Mouse (Mus musculus) monocyte, adult 5-6 weeks (primary cell): ENCODE measurements around the gene Opcml. TPM values are rescaled to one million over a fixed set of nuclear protein-coding genes. Genes with fewer than 3 reads are reported as not detected.

Experiments
- ATAC-seq: fragments of 153-309, 156-312 bp; replicated peaks from 2 replicates; pipeline ENCODE4 v1.8.0; 2017; ENCODE audit warnings: mild to moderate bottlenecking; ENCODE audit not compliant: low TSS enrichment, insufficient number of reproducible peaks, severe bottlenecking, poor library complexity, low FRiP score
- total RNA-seq: library from RNA; stranded (forward); fragments of 200-1000, 200-491, 200-594 nt; gene quantifications from 3 replicates; pipeline ENCODE4 v1.2.3, GENCODE M21; 2017

Gene Opcml
- total RNA-seq, 1 experiment from 2014 or later: not detected

DNA sequence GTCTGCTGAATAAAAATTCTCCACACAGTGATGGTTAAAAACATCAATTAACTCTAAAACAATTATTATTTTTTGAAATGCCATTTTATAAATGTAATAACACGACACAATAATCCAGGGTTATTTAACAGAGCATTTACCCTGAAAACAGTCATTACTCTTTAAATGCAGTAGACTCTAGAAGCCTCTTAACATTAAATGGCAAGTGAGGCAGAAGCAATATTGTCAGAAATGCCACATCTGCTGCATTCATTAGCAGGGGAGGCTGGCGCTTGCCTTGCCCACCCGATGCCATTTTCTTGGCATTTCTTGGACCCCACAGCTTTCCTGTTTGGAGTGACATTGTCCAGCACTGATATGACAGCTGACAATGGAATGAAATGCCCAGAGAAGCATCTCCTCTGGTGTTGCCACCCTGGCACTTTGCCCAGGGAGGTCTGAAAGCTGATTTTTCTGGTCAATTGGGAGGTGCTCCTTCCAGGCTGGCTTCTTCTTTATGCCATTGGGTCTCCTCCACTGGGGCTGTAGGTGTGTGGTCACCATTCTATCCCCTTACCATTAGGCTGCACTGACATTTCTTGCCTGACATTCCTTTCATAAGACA lies 649.7 kb downstream of the Opcml start:
- ATAC-seq: no peak

DNA sequence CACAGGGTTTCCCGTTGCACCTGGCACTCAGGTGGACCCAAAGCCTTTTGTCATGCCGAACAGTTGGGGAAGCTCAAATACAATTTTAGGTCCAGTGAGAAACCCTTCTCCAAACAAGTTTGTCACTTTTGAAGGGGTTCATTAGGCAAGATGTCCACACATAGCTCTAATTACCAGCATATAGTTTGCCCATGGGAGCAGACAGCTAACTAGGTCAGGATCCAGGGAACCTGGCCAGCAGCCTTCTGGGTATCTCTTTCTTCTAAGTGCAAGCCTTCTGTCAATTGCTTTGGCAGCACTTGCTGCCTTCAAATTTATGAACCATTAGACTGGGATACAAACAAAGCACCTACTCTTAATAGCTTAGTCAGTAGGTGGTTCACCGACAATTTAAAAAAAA lies 653.9 kb downstream of the Opcml start:
- no peak for ATAC-seq

DNA sequence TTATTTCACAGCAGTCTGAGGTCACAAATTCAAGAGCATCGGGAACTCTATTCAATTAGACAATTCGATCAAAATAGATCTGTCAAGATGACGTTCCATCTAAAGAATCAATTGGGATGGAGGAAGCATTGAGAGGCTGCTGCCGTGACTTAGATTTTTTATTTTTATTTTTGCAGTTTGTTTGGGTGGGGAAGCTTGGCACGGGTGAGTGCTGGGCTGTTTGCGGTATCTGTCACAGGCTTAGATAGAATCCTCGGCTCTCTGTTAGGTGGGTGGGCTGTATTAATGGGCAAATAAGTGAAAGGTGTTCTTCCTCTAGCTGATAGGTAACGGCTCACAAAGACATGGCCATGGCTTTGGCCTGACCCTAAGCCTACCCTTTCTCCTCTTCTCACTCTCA lies 654.4 kb downstream of the Opcml start:
- ATAC-seq: no peak

DNA sequence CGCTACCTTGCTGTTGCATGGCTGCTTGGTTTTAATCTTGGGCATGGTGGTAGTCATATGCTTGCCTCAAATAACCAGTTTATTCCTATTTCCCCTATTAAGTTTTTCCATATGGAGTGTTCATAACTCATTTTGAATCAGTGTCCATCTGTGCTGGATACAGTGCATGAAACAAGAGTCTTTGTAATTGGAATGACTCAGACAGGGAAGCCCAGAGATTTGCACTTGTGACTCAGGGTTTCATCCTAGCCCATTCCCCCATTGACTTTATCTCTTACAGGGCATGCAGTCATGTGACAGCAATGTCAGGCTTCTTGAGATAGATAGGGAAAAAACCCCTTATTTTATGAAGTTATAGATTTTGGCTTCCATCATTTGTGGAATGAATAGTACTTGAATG lies 655.3 kb downstream of the Opcml start:
- ATAC-seq: no peak

DNA sequence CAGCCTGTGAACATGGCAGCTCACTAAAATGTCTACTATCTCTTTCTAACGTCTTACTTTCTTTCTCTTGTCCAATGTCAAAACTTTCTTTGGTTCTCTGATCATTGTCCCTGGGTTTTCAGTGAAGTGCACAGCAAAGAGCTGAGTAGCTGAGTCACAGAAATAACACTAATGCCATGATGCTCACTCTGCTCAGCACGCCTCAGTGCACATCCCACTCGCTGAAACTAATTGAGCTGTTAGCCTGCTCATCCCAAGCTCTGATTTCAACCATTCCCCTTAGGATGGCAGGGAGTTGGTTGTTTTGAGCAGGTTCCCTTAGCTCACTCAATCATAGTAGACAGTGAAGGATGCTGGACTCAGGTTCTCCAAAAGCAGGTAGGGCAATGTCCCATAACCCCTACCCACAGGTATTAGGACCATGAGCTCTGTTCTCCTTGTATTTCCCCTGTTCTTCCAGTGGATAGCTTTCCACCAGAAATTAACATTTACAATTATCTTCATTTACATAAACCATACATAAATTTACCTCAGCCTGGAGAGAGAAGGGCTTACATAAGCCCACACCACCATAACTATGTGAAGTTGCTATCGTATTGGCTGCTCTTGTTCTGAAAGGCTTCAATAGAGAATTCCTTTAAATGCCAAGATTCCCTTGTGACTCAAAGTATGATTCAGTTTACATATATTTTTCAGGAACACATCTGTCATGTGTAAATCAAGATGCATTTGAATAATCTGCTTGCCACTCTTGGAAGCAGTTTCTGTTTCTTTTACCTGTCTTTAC lies 655.9 kb downstream of the Opcml start:
- no peak for ATAC-seq

DNA sequence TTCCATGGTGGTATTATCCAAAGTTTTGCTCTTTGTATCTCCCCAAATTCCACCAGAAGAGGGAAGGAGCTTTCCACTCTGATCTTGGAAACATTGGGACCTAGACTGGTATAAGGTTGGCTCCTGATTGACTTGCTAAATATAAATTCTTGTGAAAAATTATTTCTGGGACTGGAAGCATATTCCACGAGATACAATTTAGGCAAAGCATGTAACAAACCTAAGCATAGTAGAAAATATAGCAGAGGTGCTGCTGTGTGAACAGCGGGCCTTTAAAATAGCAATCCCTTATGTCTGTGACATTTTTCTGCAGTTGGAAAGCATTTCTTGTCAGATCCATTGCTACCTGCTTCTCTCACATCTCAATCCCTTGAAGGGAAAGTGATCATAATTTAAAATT lies 661.9 kb downstream of the Opcml start:
- no peak for ATAC-seq

DNA sequence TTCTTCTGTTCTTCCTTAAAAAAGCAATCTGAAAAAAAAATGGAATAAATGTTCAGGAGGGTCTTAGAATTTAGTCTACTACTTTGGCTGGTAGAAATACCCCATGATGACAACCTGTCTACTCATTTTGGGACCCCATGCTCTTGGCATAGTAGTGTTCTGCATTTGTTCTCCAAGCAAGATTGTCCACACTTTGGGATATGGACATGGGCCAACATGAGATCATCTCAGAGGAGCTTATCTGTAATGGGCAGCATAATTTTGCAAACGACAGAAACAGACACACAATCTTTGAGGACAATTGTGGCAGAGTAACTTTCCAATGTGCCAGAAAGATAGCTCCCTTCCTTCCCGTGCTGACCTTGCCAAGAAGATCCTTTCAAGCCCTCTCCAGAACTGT lies 662.5 kb downstream of the Opcml start:
- no peak for ATAC-seq

DNA sequence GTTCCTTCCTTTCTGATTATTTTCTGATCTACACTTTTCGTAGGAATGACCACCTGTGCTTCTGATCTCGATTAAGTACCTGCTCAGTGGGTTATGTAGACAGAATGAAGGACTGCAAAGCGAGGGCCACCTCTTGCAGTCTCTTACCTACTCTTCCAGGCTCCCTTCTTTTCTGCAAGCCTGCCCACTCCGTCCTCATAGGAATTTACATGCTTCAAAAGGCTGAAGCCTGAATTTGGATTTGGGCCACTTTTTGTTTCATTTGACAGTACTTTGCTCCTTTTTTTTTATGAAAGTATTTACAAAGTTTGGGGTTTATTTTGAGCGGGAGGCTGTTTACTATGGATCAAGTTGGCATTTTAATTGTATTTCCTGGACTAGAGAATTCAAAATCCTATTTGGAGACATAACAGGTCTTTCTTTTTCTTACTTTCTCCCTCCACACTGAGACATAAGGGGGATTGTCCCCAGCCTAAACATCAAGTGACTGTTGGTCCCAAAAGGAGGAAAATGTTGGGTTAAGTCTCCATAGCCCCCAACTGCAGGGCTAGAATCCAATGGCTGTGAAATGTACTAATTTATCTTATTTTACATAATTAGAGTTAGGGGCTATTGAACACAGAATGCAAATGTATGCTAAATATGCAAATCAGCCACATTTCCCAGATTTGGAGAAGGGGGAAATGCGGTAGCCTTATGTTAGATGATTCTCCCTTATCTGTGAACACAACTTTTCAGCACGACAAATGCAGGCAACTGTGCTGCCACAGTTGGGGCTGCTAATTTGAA lies 667.6 kb downstream of the Opcml start:
- ATAC-seq: no peak

DNA sequence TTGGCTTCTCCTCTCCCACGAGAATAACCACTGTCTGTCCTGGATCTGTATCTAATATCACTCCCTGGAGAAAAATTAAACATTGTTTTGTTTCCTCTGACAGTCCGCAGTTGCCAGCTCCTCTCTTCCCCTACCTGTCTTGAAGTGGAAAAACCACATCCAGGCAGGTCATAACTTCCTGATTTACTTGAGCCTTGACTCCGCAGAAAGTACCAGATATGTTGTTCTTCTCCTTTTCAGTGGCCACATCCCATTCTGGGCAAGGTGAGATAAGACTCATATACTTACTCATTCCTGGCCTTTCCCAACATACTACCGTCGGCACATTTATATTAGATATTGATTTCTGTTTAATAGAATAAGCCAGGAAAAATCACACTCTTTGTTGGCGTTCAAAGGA lies 673.0 kb downstream of the Opcml start:
- ATAC-seq: no peak

DNA sequence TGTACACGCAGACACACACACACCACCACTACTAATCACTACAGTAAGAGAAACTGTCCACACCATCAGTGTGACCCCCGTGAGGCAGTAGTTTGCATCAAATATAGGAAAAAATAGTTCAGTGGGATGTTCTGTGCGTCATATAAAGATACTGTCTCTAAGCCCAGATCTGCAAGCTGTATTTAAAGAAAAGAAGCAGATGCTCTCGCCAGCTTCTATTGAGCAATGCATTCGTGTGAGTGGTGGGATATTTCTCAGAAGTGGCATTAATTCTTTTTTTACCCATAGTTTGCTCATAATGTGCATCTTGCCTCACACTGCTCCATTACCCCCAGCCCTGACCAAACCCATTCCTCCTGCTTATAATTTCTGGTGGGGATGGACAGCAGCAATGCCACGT lies 678.8 kb downstream of the Opcml start:
- no peak for ATAC-seq

DNA sequence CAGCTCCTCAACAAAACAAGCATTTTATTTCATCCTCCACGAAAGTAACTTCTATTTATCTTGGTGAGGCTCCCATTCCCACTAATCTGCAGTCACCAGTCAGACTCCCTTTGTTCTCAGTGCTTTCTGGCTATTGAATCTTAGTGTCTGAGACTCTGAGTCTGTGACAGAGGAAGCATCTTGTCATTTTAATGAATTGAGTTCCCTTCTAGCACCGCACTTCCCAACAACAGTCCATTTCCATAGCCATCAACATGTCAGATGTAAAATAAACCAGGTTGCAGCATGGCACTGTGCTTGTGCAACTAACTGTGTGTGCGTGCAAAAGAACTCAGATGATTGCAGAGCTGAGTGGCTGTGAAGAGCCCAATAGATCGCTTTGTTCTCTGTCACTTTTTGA lies 680.9 kb downstream of the Opcml start:
- no peak for ATAC-seq

DNA sequence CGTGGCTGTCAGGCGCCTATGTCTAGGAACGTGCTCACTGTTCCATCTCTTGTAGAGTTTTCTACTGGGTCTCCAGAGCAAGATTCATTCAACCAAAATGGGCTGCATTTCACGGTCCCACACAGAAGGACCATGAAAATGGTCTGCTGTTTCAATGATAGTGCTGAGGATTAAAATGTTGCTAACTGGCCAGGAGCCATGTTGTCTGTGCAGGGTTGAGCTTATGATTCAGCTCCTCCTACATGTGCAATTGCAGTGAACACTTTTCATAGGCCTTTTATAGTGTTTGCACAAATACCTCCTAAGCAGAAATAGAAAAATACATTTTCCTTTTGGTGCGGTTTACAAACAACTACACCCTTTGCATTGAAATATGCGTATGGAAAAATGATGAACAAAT lies 684.0 kb downstream of the Opcml start:
- no peak for ATAC-seq

DNA sequence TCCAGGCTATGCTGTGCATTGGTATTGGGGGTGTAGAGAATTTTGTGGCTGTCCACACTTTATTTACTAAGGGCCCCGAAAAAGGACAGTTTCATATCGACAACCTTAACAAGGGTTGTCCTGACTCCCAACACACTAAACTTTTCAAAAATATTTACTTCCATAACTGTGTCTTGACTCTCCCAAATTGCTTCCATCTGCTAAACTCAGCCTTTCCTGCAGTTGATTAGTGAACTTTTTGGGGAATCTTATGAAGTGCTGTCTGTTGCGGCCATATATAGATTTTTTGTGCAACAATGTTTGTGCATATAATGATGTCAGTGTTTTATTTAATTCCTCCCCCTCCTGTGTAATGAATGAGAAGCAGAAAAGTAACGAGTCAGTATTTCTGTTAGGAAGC lies 690.7 kb downstream of the Opcml start:
- ATAC-seq: no peak

DNA sequence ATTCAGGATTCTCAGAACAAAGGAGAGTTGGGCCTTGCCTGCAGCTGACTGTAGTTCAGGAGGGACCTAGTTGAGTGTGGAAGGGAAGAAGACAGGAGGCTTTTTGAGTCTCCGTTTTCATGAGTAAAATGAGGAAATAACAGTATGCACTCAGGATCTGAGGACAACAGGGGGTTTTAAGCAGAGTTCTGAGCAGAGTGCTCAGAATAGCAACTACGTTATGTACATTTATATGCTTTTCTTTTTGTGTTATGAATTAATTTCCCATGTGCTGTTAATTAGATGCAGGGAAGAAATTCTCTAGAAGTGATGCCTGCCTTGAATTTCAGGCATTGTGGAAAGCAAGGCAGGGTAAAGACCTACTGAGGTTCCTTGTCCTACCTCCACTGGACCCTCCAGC lies 697.9 kb downstream of the Opcml start:
- ATAC-seq: no peak

DNA sequence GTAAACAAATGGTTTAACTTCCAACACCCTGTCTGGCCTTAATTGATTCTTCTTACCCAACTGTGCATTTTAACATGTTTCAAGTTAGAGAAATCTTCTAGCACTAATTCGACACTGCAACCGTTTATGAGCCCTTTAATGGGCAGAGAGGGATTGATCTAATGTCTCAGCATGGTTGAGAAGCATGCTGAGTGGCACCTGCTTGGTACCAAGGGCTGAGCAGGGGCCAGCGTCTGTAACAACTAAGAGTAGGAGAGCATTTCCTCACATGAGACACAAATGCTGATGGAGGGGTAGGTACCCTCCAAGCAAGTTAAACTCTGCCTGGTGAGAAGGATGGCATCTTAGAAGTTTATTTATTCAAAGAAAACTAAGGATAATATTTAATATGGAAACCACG lies 699.3 kb downstream of the Opcml start:
- ATAC-seq: no peak

DNA sequence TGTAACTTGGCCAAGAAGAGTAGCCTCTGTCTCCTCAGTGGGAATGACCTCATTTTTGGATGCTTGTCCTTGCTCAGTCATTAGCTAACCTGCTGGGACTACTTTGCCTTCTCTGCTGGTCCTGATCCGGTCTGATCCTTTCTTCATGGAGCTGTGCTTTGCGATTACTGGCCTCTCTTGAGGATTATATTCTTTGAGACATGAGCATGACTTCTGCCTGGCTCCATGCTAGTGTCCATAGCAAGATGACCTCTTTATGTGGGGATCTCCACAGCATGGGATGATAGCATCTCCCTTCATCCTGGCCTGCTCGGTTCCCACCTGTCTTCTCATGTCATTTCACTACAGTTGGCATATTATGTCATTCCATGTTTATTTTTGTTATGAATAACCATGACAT lies 699.8 kb downstream of the Opcml start:
- ATAC-seq: no peak

DNA sequence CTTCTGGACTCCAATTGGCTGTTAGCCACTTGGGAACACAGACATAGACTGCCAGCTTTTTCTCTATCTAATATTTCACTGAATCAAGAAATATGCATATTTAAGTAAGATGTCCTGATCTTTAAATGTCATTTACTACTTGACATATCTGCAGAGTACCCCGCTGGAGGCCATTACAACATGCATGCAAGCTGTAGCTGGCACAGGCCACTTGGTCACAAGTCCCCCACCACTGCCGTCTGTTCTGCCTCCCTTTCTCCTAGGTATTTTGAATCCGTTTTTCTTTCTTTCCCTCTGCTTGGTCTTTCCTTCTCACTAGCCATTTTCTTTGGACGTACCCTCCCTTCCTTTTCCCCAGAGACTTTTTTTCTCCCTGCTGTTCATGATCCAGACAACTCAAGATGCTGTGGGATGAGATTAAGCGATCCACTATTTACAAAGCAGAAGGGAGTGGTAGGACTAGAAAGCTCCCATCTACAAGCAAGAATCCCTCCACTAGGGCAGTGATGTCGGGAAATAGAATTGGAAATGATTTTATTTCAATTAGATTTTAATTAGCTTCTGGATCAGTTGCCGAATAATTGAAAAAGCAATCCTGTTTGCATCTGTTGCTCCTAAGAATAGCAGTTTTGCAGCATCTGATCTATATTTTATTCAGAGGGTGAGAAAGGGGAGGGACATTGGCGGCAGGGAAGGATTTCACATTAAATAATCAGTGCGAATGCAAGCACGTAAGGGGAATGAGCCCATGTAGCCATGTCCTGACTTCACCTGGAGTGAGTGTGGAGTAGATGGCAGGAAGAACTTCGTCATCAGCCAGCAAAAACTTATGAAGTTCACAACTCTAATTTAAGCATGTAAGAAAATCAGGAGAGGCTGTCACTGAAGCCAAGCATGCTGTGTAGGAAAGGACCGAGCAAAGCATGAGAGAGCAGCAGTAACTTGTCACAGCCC lies 709.5 kb downstream of the Opcml start:
- no peak for ATAC-seq

DNA sequence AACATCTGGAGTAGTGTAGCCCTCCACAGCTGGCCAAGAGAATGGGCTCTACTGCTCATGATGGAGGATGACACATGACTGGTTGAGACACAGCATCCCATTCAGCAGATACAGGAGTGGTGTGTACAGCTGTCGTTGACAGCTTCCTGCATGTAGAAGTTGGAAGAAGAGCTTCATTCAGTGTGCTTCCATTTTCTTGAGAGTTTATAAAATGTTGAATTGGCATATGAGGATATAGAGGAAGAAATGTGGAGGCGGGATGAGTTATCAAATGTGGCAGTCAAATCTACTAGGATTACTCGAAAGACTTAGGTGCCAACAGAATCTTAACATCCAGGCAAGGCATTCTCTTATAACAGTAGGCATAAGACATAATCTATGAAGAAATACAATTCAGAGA lies 723.3 kb downstream of the Opcml start:
- ATAC-seq: no peak

DNA sequence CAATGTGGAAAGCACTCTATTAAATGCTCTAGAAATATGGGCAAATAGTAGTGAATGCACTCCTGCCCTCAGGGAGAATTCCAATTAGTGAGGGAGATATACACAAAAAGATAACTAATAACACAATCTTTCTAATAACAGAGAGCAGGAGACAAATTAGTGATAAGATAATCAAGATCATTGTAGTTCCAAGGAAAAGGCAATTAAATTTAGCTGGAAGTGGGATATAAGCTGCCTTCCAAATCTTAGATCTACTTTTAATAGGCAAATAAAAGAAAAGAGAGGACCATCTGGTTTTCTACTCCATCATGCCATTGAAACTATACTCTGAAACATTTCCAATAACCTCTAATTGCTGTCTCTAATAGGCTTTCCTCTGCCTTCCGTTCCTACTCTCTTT lies 742.6 kb downstream of the Opcml start:
- no peak for ATAC-seq
